Mouse (Mus musculus) E14TG2a.4 (cell line): ENCODE measurements around the gene Flt1.

Experiments
- CTCF ChIP-seq: conservative IDR thresholded peaks from 2 replicates; pipeline ENCODE4 v1.5.1; 2014; ENCODE audit warnings: low read length
- POU5F1 ChIP-seq: IDR thresholded peaks from 2 replicates; pipeline ENCODE4 v1.6.1; 2014; ENCODE audit warnings: low read length, borderline replicate concordance

DNA sequence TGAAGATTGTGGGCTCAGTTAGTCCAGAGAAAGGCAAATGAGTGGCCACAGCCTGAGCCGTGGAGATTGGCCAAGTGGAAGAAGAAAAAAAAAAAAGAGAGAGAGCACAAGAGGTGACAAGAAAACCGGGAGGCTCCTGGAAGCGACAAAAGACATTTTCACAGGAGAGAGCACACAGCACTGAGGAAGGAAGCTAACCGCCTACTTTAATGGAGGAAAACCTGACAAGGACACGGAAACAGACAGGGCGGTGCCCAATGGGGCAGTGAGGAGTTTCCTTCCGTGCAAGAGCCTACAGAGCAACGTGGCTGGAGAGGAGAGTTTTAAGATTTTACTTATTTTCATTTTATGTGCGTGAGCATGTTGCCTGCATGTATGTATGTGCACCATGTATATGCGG is 107.6 kb downstream of the Flt1 start:
- TF ChIP-seq CTCF: no peak
- TF ChIP-seq POU5F1: no peak
